Mouse (Mus musculus): ENCODE measurements around the gene Otud4.
"Not testable (repeated sequence)": the region's sequence is repeated elsewhere in the genome, so short reads cannot be mapped to it uniquely, and the experiment has no call there.

Gene Otud4

DNA sequence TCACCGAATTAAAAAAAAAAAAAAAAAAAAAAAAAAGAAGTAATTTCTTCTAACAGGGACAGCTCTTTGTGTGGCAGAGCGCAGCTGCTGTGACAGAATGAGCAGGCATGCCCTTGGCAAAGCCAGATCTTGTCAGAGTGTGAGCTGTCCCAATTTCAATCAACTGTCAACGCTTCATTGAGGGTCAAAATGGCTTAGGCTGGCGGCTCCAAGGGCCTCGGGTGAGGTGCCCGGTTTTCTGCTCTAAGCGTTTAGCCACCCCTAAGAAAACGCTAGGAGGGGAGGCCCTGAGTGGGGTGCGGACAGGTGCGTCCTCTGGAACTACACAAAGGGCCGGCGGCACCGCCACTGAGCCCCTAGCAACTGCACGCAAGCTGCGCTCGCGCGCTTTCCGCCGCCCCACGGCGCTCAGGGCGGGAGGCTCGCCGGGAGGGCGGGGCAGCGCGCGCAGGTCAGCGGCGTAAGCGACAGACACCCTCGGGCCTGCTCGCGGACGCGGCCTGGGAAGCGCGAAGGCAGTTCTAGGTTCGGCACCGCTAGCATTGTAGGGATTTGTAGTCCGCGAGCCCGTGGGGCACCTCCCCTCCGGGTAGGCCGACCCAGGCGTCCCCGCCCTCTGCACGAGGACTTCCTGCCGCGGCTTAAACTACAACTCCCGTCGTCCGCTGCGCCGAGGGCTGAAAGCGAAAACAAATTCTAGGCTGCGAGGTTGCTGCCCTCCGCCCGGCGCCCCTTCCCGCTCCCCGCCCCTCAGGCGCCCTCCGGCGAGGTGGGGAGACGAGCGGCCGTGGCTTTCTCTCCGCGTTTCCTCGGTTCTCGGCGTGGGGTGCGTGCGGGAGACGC is 490 bp upstream of the Otud4 start:
- DNase-seq (ENCODE audit: low spot score): peak; percentile 99

GRCm38 (mm10) chr8:79641119-79641518 is 1.7 kb downstream of the Otud4 start:
- DNase-seq (ENCODE audit: low spot score): no peak

- DNase-seq (ENCODE audit: low spot score): no peak
Observed at GRCm38 (mm10) chr8:79649569-79649968, 10.2 kb downstream of the Otud4 start.

DNA sequence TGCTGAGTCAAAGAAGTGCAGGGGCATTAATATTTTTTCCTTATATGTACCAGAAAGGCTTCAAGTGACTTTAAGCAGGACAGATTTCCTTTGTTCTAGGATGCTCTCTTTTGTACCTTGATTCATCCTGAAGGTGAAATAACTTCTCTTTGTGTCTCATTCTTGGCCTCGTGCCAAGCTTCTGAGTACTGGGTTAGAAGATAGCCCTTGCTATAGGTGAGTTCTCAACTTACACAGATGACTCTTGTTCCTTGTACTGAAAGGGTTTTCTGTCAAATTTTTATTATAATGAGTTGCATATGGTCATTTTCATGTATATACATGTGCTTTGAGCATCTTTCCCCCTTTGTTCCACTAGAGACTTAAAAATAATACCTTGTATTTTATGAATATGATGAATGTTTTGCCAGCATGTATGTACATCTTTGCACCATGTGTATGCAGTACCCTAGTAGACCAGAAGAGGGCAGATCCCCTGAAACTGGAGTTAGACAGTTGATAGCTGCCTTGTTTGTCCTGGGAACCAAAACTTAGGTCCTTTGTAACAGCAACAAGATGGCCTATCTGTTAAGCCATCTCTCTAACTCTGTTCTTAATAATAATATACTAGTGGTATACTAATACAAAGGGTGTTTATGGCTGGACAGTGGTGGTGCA is 10.9 kb downstream of the Otud4 start:
- DNase-seq (ENCODE audit: low spot score): peak; percentile 43

DNA sequence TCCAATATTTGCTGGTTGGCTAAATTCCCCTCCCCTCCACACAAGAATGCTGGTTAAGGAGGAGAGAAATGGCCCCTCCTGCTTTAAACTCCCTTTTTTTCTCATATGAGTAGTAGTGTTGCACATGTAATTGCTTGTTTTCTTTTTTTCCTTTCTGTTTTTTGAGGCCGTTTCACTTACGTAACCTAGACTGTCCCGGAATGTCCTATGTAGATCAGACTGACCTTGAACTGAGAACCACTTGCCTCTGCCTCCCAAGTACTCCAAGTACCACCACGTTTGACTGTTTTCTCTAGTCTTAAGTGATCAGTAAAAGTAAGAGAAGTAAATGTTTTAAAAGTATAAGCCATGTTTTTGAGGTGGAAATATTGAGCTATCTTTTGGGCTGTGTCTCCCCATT is 14.3 kb downstream of the Otud4 start:
- DNase-seq (ENCODE audit: low spot score): no peak

DNA sequence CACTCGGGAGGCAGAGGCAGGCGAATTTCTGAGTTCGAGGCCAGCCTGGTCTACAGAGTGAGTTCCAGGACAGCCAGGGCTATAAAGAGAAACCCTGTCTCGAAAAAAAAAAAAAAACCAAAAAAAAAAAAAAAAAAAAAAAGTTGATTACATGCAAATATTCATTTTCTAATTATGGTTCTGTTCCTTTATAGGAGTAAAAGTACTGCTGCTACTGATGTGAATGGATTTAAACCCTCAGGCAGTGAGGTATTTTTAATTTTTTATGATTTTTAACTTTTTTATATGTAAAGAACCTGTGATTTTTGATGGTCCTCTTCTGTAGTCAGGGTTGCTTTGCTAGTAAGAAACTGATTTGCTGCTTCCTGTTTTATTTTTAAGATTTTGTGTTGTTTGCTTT is 19.3 kb downstream of the Otud4 start:
- DNase-seq (ENCODE audit: low spot score): not testable (repeated sequence)

DNA sequence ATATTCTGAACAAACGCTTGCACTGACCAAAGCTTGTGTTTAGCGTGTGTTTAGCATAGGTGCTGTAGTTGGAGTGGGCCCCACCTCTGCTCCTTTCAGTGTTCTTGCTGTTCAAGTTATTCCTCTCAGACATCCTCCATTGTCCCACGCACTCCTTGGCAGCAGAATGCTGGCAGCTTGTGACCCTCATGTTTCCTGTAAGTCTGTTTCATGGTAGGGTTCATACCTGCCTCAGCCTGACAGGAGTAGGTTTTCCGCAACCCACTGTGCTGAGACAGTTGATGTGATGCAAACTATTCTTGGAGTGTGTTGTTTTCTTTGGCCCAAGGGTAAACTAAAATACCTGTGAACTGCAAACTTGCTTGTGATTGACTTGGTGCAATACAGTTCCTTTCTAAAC is 37.0 kb downstream of the Otud4 start:
- DNase-seq (ENCODE audit: low spot score): no peak

DNA sequence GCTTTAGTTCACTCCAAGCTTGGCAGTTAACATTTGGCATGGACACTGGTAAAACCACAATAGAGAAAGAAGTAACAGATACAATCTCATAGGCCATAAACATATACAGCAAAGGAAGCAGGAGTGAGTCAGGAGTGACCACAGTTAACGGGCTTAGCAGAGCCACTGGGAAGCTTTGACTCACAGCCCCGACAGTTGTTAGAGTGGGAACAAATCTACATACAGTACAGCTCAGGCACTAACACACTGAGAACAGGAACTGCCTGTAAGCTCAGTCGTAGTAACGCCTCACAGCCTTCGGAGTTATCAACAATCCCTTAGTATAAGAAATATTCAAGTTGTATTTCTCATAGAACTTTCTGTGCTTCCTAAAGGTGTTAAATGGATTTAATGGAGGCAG is 39.6 kb downstream of the Otud4 start:
- DNase-seq (ENCODE audit: low spot score): no peak

DNA sequence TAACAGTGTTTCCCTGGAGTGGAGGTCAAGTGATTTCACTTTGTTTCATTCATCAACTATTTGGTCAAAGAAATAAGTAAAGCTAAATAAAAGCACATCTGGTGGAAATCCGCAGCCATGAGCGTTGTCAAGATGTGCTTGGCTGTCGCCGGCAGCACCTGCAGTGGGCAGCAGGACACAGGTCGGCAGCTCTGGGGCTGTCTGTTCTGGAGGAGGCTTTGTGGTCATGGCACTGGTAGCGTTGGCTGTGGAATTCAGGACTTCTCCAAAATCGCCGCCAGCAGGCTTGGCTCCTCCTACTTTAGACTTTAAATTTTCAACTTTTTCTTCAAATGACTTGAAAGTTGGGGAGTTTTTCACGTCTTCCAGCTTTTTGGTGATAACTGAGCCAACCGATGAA is 40.7 kb downstream of the Otud4 start:
- not testable (repeated sequence) for DNase-seq (ENCODE audit: low spot score)

DNA sequence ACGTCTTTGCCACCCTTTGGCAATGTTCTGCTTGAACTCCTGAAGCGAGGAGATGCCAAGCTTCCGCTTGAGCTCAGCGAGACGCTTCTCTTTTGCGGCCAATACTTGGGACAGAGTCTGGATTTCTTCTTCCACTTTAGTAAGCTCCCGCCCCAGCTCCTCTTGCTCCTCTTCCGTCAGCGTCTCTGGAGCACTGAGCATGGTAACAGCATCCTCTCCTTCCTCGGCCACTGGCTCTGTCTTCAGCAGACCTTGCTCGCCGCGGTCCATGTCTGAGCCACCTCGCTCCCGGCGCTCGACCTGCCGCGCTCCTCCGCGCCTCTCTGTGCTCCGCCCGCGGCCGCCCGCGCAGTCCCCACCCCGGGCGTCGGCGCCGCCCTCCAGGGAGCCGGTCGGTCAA is 41.1 kb downstream of the Otud4 start:
- peak; percentile 33 for DNase-seq (ENCODE audit: low spot score)

- DNase-seq (ENCODE audit: low spot score): no peak
Observed at GRCm38 (mm10) chr8:79680965-79681364, 41.5 kb downstream of the Otud4 start.

- not testable (repeated sequence) for DNase-seq (ENCODE audit: low spot score)
Observed at GRCm38 (mm10) chr8:79685927-79686326, 46.5 kb downstream of the Otud4 start.

DNA sequence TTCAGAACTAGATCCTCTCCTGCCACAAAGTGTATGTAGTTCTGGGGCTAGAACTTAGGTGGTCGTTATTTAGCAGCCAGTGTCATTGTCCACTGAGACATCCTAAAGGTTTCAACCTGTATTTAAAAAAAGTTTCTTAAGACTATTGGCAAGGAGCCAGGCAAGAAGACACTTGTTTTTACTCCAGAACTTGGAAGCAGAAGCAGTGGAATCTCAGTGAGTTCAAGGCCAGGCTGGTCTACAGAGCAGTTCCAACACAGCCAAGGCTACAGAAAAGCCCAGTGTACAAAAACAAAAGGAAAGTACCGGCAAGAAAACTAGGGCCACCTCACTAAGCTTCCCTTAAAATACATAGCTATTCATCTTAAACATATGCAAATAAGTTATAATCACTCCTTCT is 53.1 kb downstream of the Otud4 start:
- DNase-seq (ENCODE audit: low spot score): no peak

DNA sequence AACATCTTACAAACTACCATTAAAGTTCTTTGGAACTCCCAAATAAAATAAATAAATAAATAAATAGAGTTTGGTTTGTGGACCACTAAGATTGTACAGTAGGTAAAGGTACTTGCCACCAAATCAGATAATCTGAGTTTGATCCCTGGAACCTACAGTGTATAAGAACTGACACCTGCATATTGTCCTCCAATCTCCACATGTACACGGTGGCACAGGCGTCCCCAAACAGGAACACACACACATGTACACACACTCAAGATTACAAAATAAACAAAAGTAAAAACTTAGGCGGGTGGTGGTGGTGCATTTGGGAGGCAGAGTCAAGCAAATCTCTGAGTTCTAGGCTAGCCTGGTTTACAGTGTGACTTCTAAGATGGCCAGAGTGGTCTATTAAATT is 67.3 kb downstream of the Otud4 start:
- DNase-seq (ENCODE audit: low spot score): no peak

GRCm38 (mm10) chr8:79711064-79711961 is 71.9 kb downstream of the Otud4 start, which contains the start of the genes Abce1 and Anapc10:
Abce1 (minus strand) TSS chr8:79711740.
Anapc10 (plus strand) TSS chr8:79711820.
- peak; percentile 100 for DNase-seq (ENCODE audit: low spot score)

- DNase-seq (ENCODE audit: low spot score): no peak
Observed at GRCm38 (mm10) chr8:79712676-79713075, 73.3 kb downstream of the Otud4 start.

- DNase-seq (ENCODE audit: low spot score): no peak
Observed at GRCm38 (mm10) chr8:79721537-79721936, 82.1 kb downstream of the Otud4 start.

DNA sequence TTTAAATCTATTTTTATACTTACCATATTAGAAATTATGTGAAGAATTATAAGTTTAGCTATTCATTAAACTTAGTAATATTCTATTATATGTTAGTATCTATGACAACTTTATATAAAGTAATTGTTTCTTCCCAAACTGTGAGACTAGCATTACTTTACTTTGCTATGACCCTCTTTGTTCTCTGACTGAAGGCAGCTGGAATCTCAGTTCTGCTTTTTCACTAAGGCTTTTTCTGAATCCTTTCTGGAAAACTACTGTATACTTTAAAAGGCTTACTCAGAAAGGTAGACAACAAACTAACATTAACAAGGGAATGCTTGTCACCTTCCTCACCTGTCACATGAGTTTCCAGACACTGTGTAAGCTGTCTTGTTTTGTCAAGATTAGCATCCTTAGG is 83.9 kb downstream of the Otud4 start:
- no peak for DNase-seq (ENCODE audit: low spot score)

- DNase-seq (ENCODE audit: low spot score): no peak
Observed at GRCm38 (mm10) chr8:79724589-79724988, 85.2 kb downstream of the Otud4 start.
